In genomic region chr17:34139416-34139815, GRCm38 (mm10) we compare ENCODE assay signal across 10 mouse cellular contexts. TPM values are rescaled to one million over a fixed set of nuclear protein-coding genes. Genes with fewer than 3 reads are reported as not detected.
A peak's percentile ranks its signal among the peaks of the same experiment; 100 is the strongest.
DNase-seq lines count a peak whose midpoint lies in the region; ATAC-seq and TF ChIP-seq lines count a peak whose summit lies in the region.
"Had no signal": no experiment of that assay in that cellular context is flagged by ENCODE, and none has a peak within 500 bp of the region (broad histone marks: within the 10 kb centered on the region; RNA-seq: fewer than 3 reads in every experiment).

No protein-coding gene starts in this region.

- intact Hi-C loops in heart, adult 2 months (cut with DNase I) = no loop called here
- intact Hi-C loops in heart, postnatal 36 days (cut with DNase I) = no loop called here
- intact Hi-C loops in left cerebral cortex, postnatal 25 days (cut with DNase I) = no loop called here

- peaks cover 2% of the 10 kb centered on the region for H3K27me3 ChIP-seq in heart, adult 2 months (ENCODE audit: control insufficient read depth, insufficient read depth, low read length)
- peaks cover 16% of the 10 kb centered on the region for H3K27me3 ChIP-seq in forebrain, embryonic 11.5 days (ENCODE audit: control insufficient read depth, insufficient read depth, low read length)
- peaks cover 29% of the 10 kb centered on the region; the same call in 1 of the 2 replicates for H3K27me3 ChIP-seq in intestine, postnatal 0 days (replicated peaks; ENCODE audit: control insufficient read depth, insufficient read depth, low read length)
- H3K27me3 ChIP-seq in lung, embryonic 14.5 days (ENCODE audit: insufficient read depth, low read length) = peaks cover 22% of the 10 kb centered on the region
- peaks cover 30% of the 10 kb centered on the region for H3K27me3 ChIP-seq in stomach, embryonic 15.5 days (replicated peaks)

- DNase-seq in heart, adult 2 months = peak; percentile 50 to 52
- no peak for DNase-seq in heart, postnatal 36 days
- peak; percentile 71 for DNase-seq in forebrain, embryonic 11.5 days (ENCODE audit: low spot score)
- DNase-seq in lung, embryonic 14.5 days = peak; percentile 80
- no peak for DNase-seq in cerebellum, adult 11 months
- no peak for DNase-seq in left cerebral cortex, postnatal 25 days (ENCODE audit: low spot score in 2 of 2)

- 4% methylated on average over 16 of the region's 16 CpGs for WGBS in heart, adult 2 months
- WGBS in forebrain, embryonic 11.5 days = 1% methylated on average over 16 of the region's 16 CpGs
- 4% methylated on average over 16 of the region's 16 CpGs for WGBS in intestine, postnatal 0 days
- WGBS in lung, embryonic 14.5 days = under 1% methylated on average over 16 of the region's 16 CpGs
- WGBS in stomach, embryonic 15.5 days = 3% methylated on average over 16 of the region's 16 CpGs

- no peak for ATAC-seq in forebrain, embryonic 11.5 days (replicated peaks; ENCODE audit: low FRiP score)
- no peak for ATAC-seq in intestine, postnatal 0 days
- peak; percentile 19; the same call in 1 of the 2 replicates for ATAC-seq in lung, embryonic 14.5 days (ENCODE audit: insufficient read depth)
- ATAC-seq in stomach, embryonic 15.5 days (ENCODE audit: insufficient read depth, low FRiP score, low read depth) = peak; percentile 42

- no peaks in the 10 kb centered on the region for H3K9me3 ChIP-seq in forebrain, embryonic 11.5 days (ENCODE audit: control insufficient read depth, low read length)
- no peaks in the 10 kb centered on the region for H3K9me3 ChIP-seq in intestine, postnatal 0 days (ENCODE audit: control insufficient read depth)
- H3K9me3 ChIP-seq in lung, embryonic 14.5 days (ENCODE audit: low read depth, low read length) = no peaks in the 10 kb centered on the region
- no peaks in the 10 kb centered on the region for H3K9me3 ChIP-seq in stomach, embryonic 15.5 days

- no peak overlapping the region for H3K27ac ChIP-seq in heart, adult 2 months
- H3K27ac ChIP-seq in forebrain, embryonic 11.5 days (ENCODE audit: low read depth, low read length) = no peak overlapping the region
- H3K27ac ChIP-seq in intestine, postnatal 0 days (ENCODE audit: low read depth, low read length) = no peak overlapping the region
- H3K27ac ChIP-seq in lung, embryonic 14.5 days (ENCODE audit: low read depth) = no peak overlapping the region
- H3K27ac ChIP-seq in stomach, embryonic 15.5 days = no peak overlapping the region

- peak overlapping the region; percentile 37 for H3K4me3 ChIP-seq in heart, adult 2 months
- H3K4me3 ChIP-seq in forebrain, embryonic 11.5 days (ENCODE audit: low read depth, low read length) = peak overlapping the region; percentile 31
- H3K4me3 ChIP-seq in intestine, postnatal 0 days (ENCODE audit: low read depth, low read length) = peak overlapping the region; percentile 29
- peak overlapping the region; percentile 22 for H3K4me3 ChIP-seq in lung, embryonic 14.5 days (ENCODE audit: low read depth, low read length)
- H3K4me3 ChIP-seq in stomach, embryonic 15.5 days (replicated peaks) = peak overlapping the region; percentile 31

- no peaks in the 10 kb centered on the region for H3K79me2 ChIP-seq in heart, adult 2 months (replicated peaks; ENCODE audit: control insufficient read depth, insufficient read depth, low read length)

- H3K9ac ChIP-seq in heart, adult 2 months (ENCODE audit: low read depth, low read length) = peak overlapping the region; percentile 36
- peak overlapping the region; percentile 55 for H3K9ac ChIP-seq in forebrain, embryonic 11.5 days (ENCODE audit: low read length)
- H3K9ac ChIP-seq in intestine, postnatal 0 days (ENCODE audit: low read depth, low read length) = no peak overlapping the region; the same call in 1 of the 2 replicates
- H3K9ac ChIP-seq in lung, embryonic 14.5 days = no peak overlapping the region
- no peak overlapping the region for H3K9ac ChIP-seq in stomach, embryonic 15.5 days

- peak overlapping the region; percentile 67 for H3K4me2 ChIP-seq in forebrain, embryonic 11.5 days (ENCODE audit: low read depth, low read length, severe bottlenecking)
- H3K4me2 ChIP-seq in intestine, postnatal 0 days (replicated peaks; ENCODE audit: low read depth) = peak overlapping the region; percentile 74
- peak overlapping the region; percentile 60 for H3K4me2 ChIP-seq in lung, embryonic 14.5 days
- peak overlapping the region; percentile 63 for H3K4me2 ChIP-seq in stomach, embryonic 15.5 days

- no peak for TF ChIP-seq EP300 in heart, adult 2 months (IDR thresholded peaks at IDR 0.05; ENCODE audit: insufficient read depth, low read depth, low read length)

- no peaks in the 10 kb centered on the region for H3K36me3 ChIP-seq in heart, adult 2 months (ENCODE audit: control insufficient read depth, insufficient read depth, low read length)
- no peaks in the 10 kb centered on the region for H3K36me3 ChIP-seq in forebrain, embryonic 11.5 days (ENCODE audit: control insufficient read depth, insufficient read depth, low read length)
- no peaks in the 10 kb centered on the region for H3K36me3 ChIP-seq in intestine, postnatal 0 days (ENCODE audit: control insufficient read depth, insufficient read depth)
- no peaks in the 10 kb centered on the region for H3K36me3 ChIP-seq in lung, embryonic 14.5 days (ENCODE audit: insufficient read depth)
- H3K36me3 ChIP-seq in stomach, embryonic 15.5 days = no peaks in the 10 kb centered on the region

- TF ChIP-seq CTCF in heart, adult 2 months (IDR thresholded peaks at IDR 0.05) = no peak
- no peak for TF ChIP-seq CTCF in intestine, postnatal 0 days (IDR thresholded peaks at IDR 0.05; ENCODE audit: low read depth)
- TF ChIP-seq CTCF in lung, embryonic 14.5 days (IDR thresholded peaks at IDR 0.05; ENCODE audit: low read depth) = no peak

- TF ChIP-seq POLR2A in heart, adult 2 months (IDR thresholded peaks at IDR 0.05; ENCODE audit: insufficient read depth, low read depth, low read length) = no peak

- peaks cover 4% of the 10 kb centered on the region; the same call in 1 of the 2 replicates for H3K4me1 ChIP-seq in heart, adult 2 months (ENCODE audit: control insufficient read depth, insufficient read depth, low read length)
- H3K4me1 ChIP-seq in forebrain, embryonic 11.5 days (replicated peaks; ENCODE audit: control insufficient read depth, insufficient read depth, low read length) = peaks cover 4% of the 10 kb centered on the region
- 0 out of 2 replicates have a peak, but pooled peaks cover 2% of the 10 kb centered on the region for H3K4me1 ChIP-seq in intestine, postnatal 0 days (replicated peaks; ENCODE audit: control insufficient read depth, insufficient read depth, low read length)
- H3K4me1 ChIP-seq in lung, embryonic 14.5 days (ENCODE audit: insufficient read depth) = no peaks in the 10 kb centered on the region
- H3K4me1 ChIP-seq in stomach, embryonic 15.5 days = 0 out of 2 replicates have a peak, but pooled peaks cover 3% of the 10 kb centered on the region

RNA-seq across cellular contexts. Expression of gene H2-DMb2, which starts 3.7 kb away (rescaled TPM):
- 1 to 10 TPM; 2.1 to 2.3 TPM for total RNA-seq in heart, adult 2 months (2021)
- 2.3 and 7.6 TPM in 2 replicates for polyA plus RNA-seq in heart, adult 2 months (2012; rRNA removed)
- 1 to 10 TPM; 1.3 to 1.7 TPM for total RNA-seq in heart, postnatal 36 days (2021)
- polyA plus RNA-seq in forebrain, embryonic 11.5 days (2014; fragmentation: Nextera tagmentation; extraction: Ambion mirVana) = 0.15 TPM in 1 of 2 replicates, not detected in the other
- polyA plus RNA-seq in intestine, postnatal 0 days (2015; fragmentation: Nextera tagmentation; extraction: Ambion mirVana) = 0.97 and 0.98 TPM in 2 replicates
- polyA plus RNA-seq in lung, embryonic 14.5 days (2014; fragmentation: Nextera tagmentation; extraction: Ambion mirVana) = 0.91 and 1.1 TPM in 2 replicates
- polyA plus RNA-seq in stomach, embryonic 15.5 days (2015; fragmentation: Nextera tagmentation; extraction: Ambion mirVana) = 0.58 and 0.87 TPM in 2 replicates
- total RNA-seq in left cerebral cortex, postnatal 25 days (2021) = under 1 TPM; 0.46 to 0.92 TPM

RNA-seq across cellular contexts. Expression of gene H2-DMb1, which starts 13.5 kb away (rescaled TPM):
- 1 to 10 TPM; 1.6 to 2.2 TPM for total RNA-seq in heart, adult 2 months (2021)
- polyA plus RNA-seq in heart, adult 2 months (2012; rRNA removed) = 8.9 and 19.1 TPM in 2 replicates
- total RNA-seq in heart, postnatal 36 days (2021) = 1 to 10 TPM; 1.5 to 2.9 TPM
- polyA plus RNA-seq in forebrain, embryonic 11.5 days (2014; fragmentation: Nextera tagmentation; extraction: Ambion mirVana) = 0.15 and 0.87 TPM in 2 replicates
- 5.1 and 6.4 TPM in 2 replicates for polyA plus RNA-seq in intestine, postnatal 0 days (2015; fragmentation: Nextera tagmentation; extraction: Ambion mirVana)
- polyA plus RNA-seq in lung, embryonic 14.5 days (2014; fragmentation: Nextera tagmentation; extraction: Ambion mirVana) = 1.1 TPM in 2 replicates
- polyA plus RNA-seq in stomach, embryonic 15.5 days (2015; fragmentation: Nextera tagmentation; extraction: Ambion mirVana) = 2.2 and 2.8 TPM in 2 replicates
- 1 to 10 TPM in 1 of 2 experiments, under 1 TPM in 1; 0.94 to 1.5 TPM for total RNA-seq in left cerebral cortex, postnatal 25 days (2021)
- total RNA-seq: MEL had no signal

RNA-seq across cellular contexts. Expression of gene Brd2, which starts 17.0 kb away (rescaled TPM):
- total RNA-seq in heart, adult 2 months (2021) = 10 to 100 TPM; 67.6 to 71.1 TPM
- polyA plus RNA-seq in heart, adult 2 months (2012; rRNA removed) = 78.9 and 118 TPM in 2 replicates
- total RNA-seq in heart, postnatal 36 days (2021) = 10 to 100 TPM; 80.5 to 87.0 TPM
- 152 and 163 TPM in 2 replicates for polyA plus RNA-seq in forebrain, embryonic 11.5 days (2014; fragmentation: Nextera tagmentation; extraction: Ambion mirVana)
- 51.8 and 60.0 TPM in 2 replicates for polyA plus RNA-seq in intestine, postnatal 0 days (2015; fragmentation: Nextera tagmentation; extraction: Ambion mirVana)
- polyA plus RNA-seq in lung, embryonic 14.5 days (2014; fragmentation: Nextera tagmentation; extraction: Ambion mirVana) = 153 TPM in 2 replicates
- 98.3 and 107 TPM in 2 replicates for polyA plus RNA-seq in stomach, embryonic 15.5 days (2015; fragmentation: Nextera tagmentation; extraction: Ambion mirVana)
- total RNA-seq in left cerebral cortex, postnatal 25 days (2021) = 100 to 1,000 TPM; 178 to 192 TPM

RNA-seq across cellular contexts. Expression of gene H2-DMa, which starts 20.1 kb away (rescaled TPM):
- 1 to 10 TPM; 4.0 to 7.5 TPM for total RNA-seq in heart, adult 2 months (2021)
- 12.2 and 21.3 TPM in 2 replicates for polyA plus RNA-seq in heart, adult 2 months (2012; rRNA removed)
- 1 to 10 TPM; 4.0 to 6.5 TPM for total RNA-seq in heart, postnatal 36 days (2021)
- 7.2 and 8.2 TPM in 2 replicates for polyA plus RNA-seq in forebrain, embryonic 11.5 days (2014; fragmentation: Nextera tagmentation; extraction: Ambion mirVana)
- polyA plus RNA-seq in intestine, postnatal 0 days (2015; fragmentation: Nextera tagmentation; extraction: Ambion mirVana) = 15.2 and 16.7 TPM in 2 replicates
- 9.8 and 15.5 TPM in 2 replicates for polyA plus RNA-seq in lung, embryonic 14.5 days (2014; fragmentation: Nextera tagmentation; extraction: Ambion mirVana)
- polyA plus RNA-seq in stomach, embryonic 15.5 days (2015; fragmentation: Nextera tagmentation; extraction: Ambion mirVana) = 10.8 and 12.1 TPM in 2 replicates
- total RNA-seq in left cerebral cortex, postnatal 25 days (2021) = 10 to 100 TPM; 26.0 to 26.5 TPM

RNA-seq across cellular contexts. Expression of gene H2-Oa, which starts 47.3 kb away (rescaled TPM):
- under 1 TPM; 0.20 to 0.29 TPM for total RNA-seq in heart, adult 2 months (2021)
- 0.79 and 3.2 TPM in 2 replicates for polyA plus RNA-seq in heart, adult 2 months (2012; rRNA removed)
- total RNA-seq in heart, postnatal 36 days (2021) = not detected
- 0.17 and 0.25 TPM in 2 replicates for polyA plus RNA-seq in forebrain, embryonic 11.5 days (2014; fragmentation: Nextera tagmentation; extraction: Ambion mirVana)
- polyA plus RNA-seq in intestine, postnatal 0 days (2015; fragmentation: Nextera tagmentation; extraction: Ambion mirVana) = 0.25 and 0.90 TPM in 2 replicates
- 0.26 TPM in 1 of 2 replicates, not detected in the other for polyA plus RNA-seq in lung, embryonic 14.5 days (2014; fragmentation: Nextera tagmentation; extraction: Ambion mirVana)
- polyA plus RNA-seq in stomach, embryonic 15.5 days (2015; fragmentation: Nextera tagmentation; extraction: Ambion mirVana) = 0.79 and 1.2 TPM in 2 replicates
- total RNA-seq in left cerebral cortex, postnatal 25 days (2021) = under 1 TPM in 1 of 2 experiments, not detected in 1; 0.34 TPM
- total RNA-seq: layer of hippocampus, postnatal 14 days had no signal

Comparison
In these comparisons a context has a peak if more than half of its experiments do, and no peak if none do; other contexts are left out.
1. DNase-seq: peak in heart, adult 2 months (2 of 2), forebrain, embryonic 11.5 days (single experiment) and lung, embryonic 14.5 days (single experiment); none in heart, postnatal 36 days (0 of 2), cerebellum, adult 11 months (single experiment) and left cerebral cortex, postnatal 25 days (0 of 2).
2. H3K9ac ChIP-seq: peak in heart, adult 2 months (single experiment) and forebrain, embryonic 11.5 days (single experiment); none in intestine, postnatal 0 days (single experiment), lung, embryonic 14.5 days (single experiment) and stomach, embryonic 15.5 days (single experiment).
3. ATAC-seq: peak in lung, embryonic 14.5 days (single experiment) and stomach, embryonic 15.5 days (single experiment); none in forebrain, embryonic 11.5 days (single experiment) and intestine, postnatal 0 days (single experiment).
4. Peak in every context shown above with its lines, with median percentiles within 50 percentile points of each other: H3K4me3 ChIP-seq and H3K4me2 ChIP-seq.